Mouse (Mus musculus) limb, embryonic 14.5 days (tissue): ENCODE data around the gene Xaf1. TPM values are rescaled to one million over a fixed set of nuclear protein-coding genes. Genes with fewer than 3 reads are reported as not detected.
A peak's percentile ranks its signal among the peaks of the same experiment; 100 is the strongest.

ENCODE experiments used
- ATAC-seq: fragments of 200-750 bp; cut with Nextera tagmentation; 2 replicates; pipeline ENCODE4 v1.8.0; 2017; ENCODE audit warnings: low read depth, moderate number of reproducible peaks, moderate TSS enrichment; ENCODE audit not compliant: low FRiP score
- DNase-seq: peaks from one replicate; pipeline ENCODE4 v3.0.0-alpha.2; 2015; ENCODE audit warnings: low spot score
- H3K27ac ChIP-seq: fragments of 300-500 bp; sonication (generic); replicated peaks from 2 replicates; pipeline ENCODE4 v1.5.1; 2014; ENCODE audit warnings: low read depth, mild to moderate bottlenecking, low read length, moderate library complexity, mixed read lengths
- H3K27me3 ChIP-seq: fragments of 300-500 bp; sonication (generic); 2 replicates; pipeline ENCODE4 v1.6.1; 2014; ENCODE audit warnings: low read length, mixed read lengths; ENCODE audit not compliant: control insufficient read depth, insufficient read depth
- H3K36me3 ChIP-seq: fragments of 300-500 bp; sonication (generic); 2 replicates; pipeline ENCODE4 v1.6.1; 2014; ENCODE audit warnings: mild to moderate bottlenecking, low read length, moderate library complexity, mixed read lengths; ENCODE audit not compliant: control insufficient read depth, insufficient read depth
- H3K4me1 ChIP-seq: fragments of 300-500 bp; sonication (generic); 2 replicates; pipeline ENCODE4 v1.6.1; 2014; ENCODE audit warnings: antibody characterized with exemption, low read length, mixed read lengths; ENCODE audit not compliant: control insufficient read depth, insufficient read depth
- H3K4me2 ChIP-seq: fragments of 300-500 bp; sonication (generic); replicated peaks from 2 replicates; pipeline ENCODE4 v1.6.1; 2014; ENCODE audit warnings: low read depth, mild to moderate bottlenecking, low read length, moderate library complexity; ENCODE audit not compliant: severe bottlenecking
- H3K4me3 ChIP-seq: fragments of 300-500 bp; sonication (generic); replicated peaks from 2 replicates; pipeline ENCODE4 v1.5.1; 2014; ENCODE audit warnings: low read length
- H3K9ac ChIP-seq: fragments of 300-500 bp; sonication (generic); 2 replicates; pipeline ENCODE4 v1.6.1; 2014; ENCODE audit warnings: mild to moderate bottlenecking, low read depth, low read length, moderate library complexity; ENCODE audit not compliant: severe bottlenecking
- H3K9me3 ChIP-seq: fragments of 300-500 bp; sonication (generic); 2 replicates; pipeline ENCODE4 v1.6.1; 2016; ENCODE audit warnings: low read length; ENCODE audit not compliant: control insufficient read depth
- POLR2A ChIP-seq: fragments of 200-500 bp; IDR thresholded peaks from 2 replicates; pipeline ENCODE4 v1.8.0; 2012; ENCODE audit warnings: inconsistent platforms, mild to moderate bottlenecking, moderate library complexity, borderline replicate concordance; ENCODE audit not compliant: insufficient read depth, insufficient read length; ENCODE audit errors: extremely low read depth
- WGBS: fragments of 180-500 bp; shearing (Covaris S2); extraction: QIAGEN DNeasy Blood & Tissue Kit; methylation state at CpG from one replicate; pipeline ENCODE4 v1.1.7; 2014; 5-methylcytosine and 5-hydroxymethylcytosine counted together
- polyA plus RNA-seq, 2 experiments: library from polyadenylated mRNA; depleted of rRNA in 1 of 2; stranded (reverse) in 1 of 2; unstranded in 1 of 2; fragments of >200 nt; fragmentation: Nextera tagmentation in 1 of 2; extraction: Ambion mirVana in 1 of 2; gene quantifications; 2 replicates each; pipeline versions ENCODE4 v1.2.1 to v1.2.3; 2012 to 2014

Gene Xaf1
- polyA plus RNA-seq, 2 experiments: 1.9 to 2.9 TPM

DNA sequence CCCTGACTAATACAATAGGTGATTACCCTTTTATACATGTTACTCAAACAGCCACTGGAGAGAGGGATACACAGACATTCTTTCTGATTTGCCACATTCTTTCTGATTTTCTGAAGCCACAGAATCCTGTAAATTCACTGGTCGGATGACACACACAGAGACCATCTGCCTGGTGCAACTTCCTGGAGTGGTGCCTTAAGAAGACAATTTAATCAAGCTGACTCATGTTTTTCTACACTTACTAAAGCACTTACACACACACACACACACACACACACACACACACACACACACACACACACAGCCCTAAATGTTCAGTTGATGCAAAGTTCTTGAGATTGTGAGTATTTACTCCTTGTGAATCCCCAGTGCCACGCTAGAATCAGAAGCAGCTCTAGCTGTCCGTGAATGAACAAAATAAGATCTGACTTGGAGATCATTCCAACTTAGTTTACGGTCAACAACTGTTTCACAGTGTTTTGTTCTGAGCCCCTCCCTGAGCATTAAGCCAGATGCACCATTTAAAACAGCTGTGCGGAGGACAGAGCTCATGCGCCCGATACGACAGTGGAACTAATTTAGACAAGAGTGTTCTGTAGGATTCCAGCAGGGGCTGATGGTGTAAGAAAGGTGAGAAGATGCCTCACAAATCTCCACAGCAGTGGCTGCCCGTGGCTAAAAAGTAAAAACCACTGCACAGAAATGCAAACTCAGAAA, 31.7 kb downstream of the Xaf1 start:
- no peak for TF ChIP-seq POLR2A
- 62% methylated on average over 9 of the region's 9 CpGs for WGBS
- no peaks in the 10 kb centered on the region for H3K4me1 ChIP-seq
- no peaks in the 10 kb centered on the region for H3K9me3 ChIP-seq
- DNase-seq (no peak), ATAC-seq (0 out of 2 replicates have a peak, but pooled peaks have one; percentile 41)
- no peak overlapping the region for H3K4me3 ChIP-seq
- no peak overlapping the region for H3K27ac ChIP-seq
- H3K9ac ChIP-seq: no peak overlapping the region
- H3K36me3 ChIP-seq: no peaks in the 10 kb centered on the region
- H3K4me2 ChIP-seq: no peak overlapping the region
- H3K27me3 ChIP-seq: no peaks in the 10 kb centered on the region

- no peak overlapping the region for H3K4me2 ChIP-seq
- ATAC-seq: no peak
- no peak overlapping the region for H3K9ac ChIP-seq
- no peaks in the 10 kb centered on the region for H3K4me1 ChIP-seq
- H3K4me3 ChIP-seq: no peak overlapping the region
- no peak for TF ChIP-seq POLR2A
- 85% methylated on average over 4 of the region's 4 CpGs for WGBS
- no peak overlapping the region for H3K27ac ChIP-seq
- H3K27me3 ChIP-seq: no peaks in the 10 kb centered on the region
- no peak for DNase-seq
- no peaks in the 10 kb centered on the region for H3K36me3 ChIP-seq
- no peaks in the 10 kb centered on the region for H3K9me3 ChIP-seq
Observed at GRCm38 (mm10) chr11:72334653-72335052, 33.2 kb downstream of the Xaf1 start.

GRCm38 (mm10) chr11:72336726-72337125, 35.3 kb downstream of the Xaf1 start:
- ATAC-seq (no peak), DNase-seq (no peak)
- Histone ChIP-seq H3K9ac (no peak overlapping the region), H3K27me3 (no peaks in the 10 kb centered on the region), H3K4me2 (no peak overlapping the region), H3K9me3 (no peaks in the 10 kb centered on the region), H3K4me3 (no peak overlapping the region), H3K36me3 (no peaks in the 10 kb centered on the region), H3K27ac (no peak overlapping the region), H3K4me1 (no peaks in the 10 kb centered on the region)
- WGBS: 89% methylated on average over 8 of the region's 8 CpGs
- TF ChIP-seq POLR2A: no peak

- no peaks in the 10 kb centered on the region for H3K27me3 ChIP-seq
- H3K4me3 ChIP-seq: no peak overlapping the region
- H3K9ac ChIP-seq: no peak overlapping the region
- no peaks in the 10 kb centered on the region for H3K9me3 ChIP-seq
- ATAC-seq (no peak), DNase-seq (no peak)
- H3K4me1 ChIP-seq: no peaks in the 10 kb centered on the region
- H3K36me3 ChIP-seq: no peaks in the 10 kb centered on the region
- 42% methylated on average over 5 of the region's 5 CpGs for WGBS
- H3K27ac ChIP-seq: no peak overlapping the region
- no peak overlapping the region for H3K4me2 ChIP-seq
- TF ChIP-seq POLR2A: no peak
Observed at GRCm38 (mm10) chr11:72338437-72338871, 37.0 kb downstream of the Xaf1 start.

GRCm38 (mm10) chr11:72339716-72340115, 38.3 kb downstream of the Xaf1 start:
- no peak overlapping the region for H3K4me2 ChIP-seq
- H3K36me3 ChIP-seq: no peaks in the 10 kb centered on the region
- TF ChIP-seq POLR2A: no peak
- no peak overlapping the region for H3K27ac ChIP-seq
- H3K9me3 ChIP-seq: no peaks in the 10 kb centered on the region
- H3K4me1 ChIP-seq: no peaks in the 10 kb centered on the region
- 69% methylated on average over 4 of the region's 4 CpGs for WGBS
- H3K4me3 ChIP-seq: no peak overlapping the region
- no peak for ATAC-seq
- no peak overlapping the region for H3K9ac ChIP-seq
- DNase-seq: no peak
- no peaks in the 10 kb centered on the region for H3K27me3 ChIP-seq
